Mouse (Mus musculus) C2C12 (cell line): ENCODE data around the gene Cog5.

Experiments
- CTCF ChIP-seq: IDR thresholded peaks from one replicate; pipeline ENCODE4 v1.5.1; 2011; ENCODE audit not compliant: control insufficient read depth, insufficient read depth, insufficient read length
- MAX ChIP-seq: IDR thresholded peaks from one replicate; pipeline ENCODE4 v1.6.1; 2011; ENCODE audit warnings: mild to moderate bottlenecking, control low read depth
- USF1 ChIP-seq: IDR thresholded peaks from one replicate; pipeline ENCODE4 v1.6.1; 2011; ENCODE audit warnings: low read depth, mild to moderate bottlenecking, control low read depth, moderate library complexity

- no peak for TF ChIP-seq CTCF
- no peak for TF ChIP-seq MAX
- no peak for TF ChIP-seq USF1
Measured at GRCm38 (mm10) chr12:31747301-31747700, 92.6 kb downstream of the Cog5 start.
